Mouse (Mus musculus) activated CD4-positive, CD25-positive, alpha-beta regulatory T cell, adult 4 months (primary cell): Measurements from ENCODE around the gene Scrn2. TPM values are rescaled to one million over a fixed set of nuclear protein-coding genes. Genes with fewer than 3 reads are reported as not detected.

ENCODE experiments used
- ATAC-seq: one replicate; pipeline ENCODE4 v1.8.0; 2017
- polyA plus RNA-seq, 2 experiments: library from polyadenylated mRNA; unstranded; fragments of 100-300 nt; shearing (Covaris generic); gene quantifications; one replicate each; pipeline ENCODE4 v1.2.1; 2017

Gene Scrn2
- polyA plus RNA-seq, 2 experiments from 2014 or later, result 5.4 to 10.6 TPM

GRCm38 (mm10) chr11:97052219-97052646 lies 22.5 kb downstream of the Scrn2 start:
- ATAC-seq, result no peak

GRCm38 (mm10) chr11:97063274-97063920 lies 33.7 kb downstream of the Scrn2 start:
- no peak for ATAC-seq

- no peak for ATAC-seq
Measured at GRCm38 (mm10) chr11:97063921-97064295, 34.2 kb downstream of the Scrn2 start.

- ATAC-seq, result no peak
Measured at GRCm38 (mm10) chr11:97065538-97066295, 36.0 kb downstream of the Scrn2 start.

GRCm38 (mm10) chr11:97066656-97067360 lies 37.1 kb downstream of the Scrn2 start:
- ATAC-seq, result no peak

GRCm38 (mm10) chr11:97069333-97069732 lies 39.6 kb downstream of the Scrn2 start:
- ATAC-seq, result no peak

- no peak for ATAC-seq
Measured at GRCm38 (mm10) chr11:97069770-97070169, 40.0 kb downstream of the Scrn2 start.

- no peak for ATAC-seq
Measured at GRCm38 (mm10) chr11:97071129-97071528, 41.4 kb downstream of the Scrn2 start.

- ATAC-seq, result no peak
Measured at GRCm38 (mm10) chr11:97072533-97072932, 42.8 kb downstream of the Scrn2 start.

- ATAC-seq, result no peak
Measured at GRCm38 (mm10) chr11:97074235-97074634, 44.5 kb downstream of the Scrn2 start.

GRCm38 (mm10) chr11:97078751-97079150 lies 49.0 kb downstream of the Scrn2 start:
- no peak for ATAC-seq

GRCm38 (mm10) chr11:97080291-97080690 lies 50.6 kb downstream of the Scrn2 start:
- no peak for ATAC-seq

GRCm38 (mm10) chr11:97082977-97083376 lies 53.2 kb downstream of the Scrn2 start:
- ATAC-seq, result no peak

Other genes starting within 250 kb of the Scrn2 start
- 10 to 100 TPM; 56.8 to 60.2 TPM for gene Cbx1, start 240.8 kb upstream of the Scrn2 start, polyA plus RNA-seq
- 10 to 100 TPM; 19.7 to 22.1 TPM for gene Nfe2l1, start 200.0 kb upstream of the Scrn2 start, polyA plus RNA-seq
- not detected for gene Copz2, start 180.1 kb upstream of the Scrn2 start, polyA plus RNA-seq
- gene Cdk5rap3, start 113.4 kb upstream of the Scrn2 start, polyA plus RNA-seq, result 10 to 100 TPM; 86.7 to 92.1 TPM
- under 1 TPM in 1 of 2 experiments, not detected in 1; 0.15 TPM for gene Prr15l, start 101.8 kb upstream of the Scrn2 start, polyA plus RNA-seq
- 10 to 100 TPM; 25.6 to 33.4 TPM for gene Pnpo, start 86.0 kb upstream of the Scrn2 start, polyA plus RNA-seq
- 10 to 100 TPM; 22.5 to 26.6 TPM for gene Sp2, start 47.0 kb upstream of the Scrn2 start, polyA plus RNA-seq
- not detected for gene Sp6, start 16.5 kb upstream of the Scrn2 start, polyA plus RNA-seq
- gene Lrrc46, start 11.5 kb downstream of the Scrn2 start, polyA plus RNA-seq, result not detected
- 10 to 100 TPM; 56.6 to 58.0 TPM for gene Mrpl10, start 11.6 kb downstream of the Scrn2 start, polyA plus RNA-seq
- 10 to 100 TPM; 21.3 to 25.8 TPM for gene Osbpl7, start 20.7 kb downstream of the Scrn2 start, polyA plus RNA-seq
- 1 to 10 TPM; 4.5 to 5.6 TPM for gene Tbx21, start 85.4 kb downstream of the Scrn2 start, polyA plus RNA-seq
- gene Tbkbp1, start 121.6 kb downstream of the Scrn2 start, polyA plus RNA-seq, result under 1 TPM in 1 of 2 experiments, not detected in 1; 0.37 TPM
- 10 to 100 TPM; 28.8 to 40.6 TPM for gene Kpnb1, start 157.9 kb downstream of the Scrn2 start, polyA plus RNA-seq